Mouse (Mus musculus): ENCODE results near the gene Col17a1.

DNA sequence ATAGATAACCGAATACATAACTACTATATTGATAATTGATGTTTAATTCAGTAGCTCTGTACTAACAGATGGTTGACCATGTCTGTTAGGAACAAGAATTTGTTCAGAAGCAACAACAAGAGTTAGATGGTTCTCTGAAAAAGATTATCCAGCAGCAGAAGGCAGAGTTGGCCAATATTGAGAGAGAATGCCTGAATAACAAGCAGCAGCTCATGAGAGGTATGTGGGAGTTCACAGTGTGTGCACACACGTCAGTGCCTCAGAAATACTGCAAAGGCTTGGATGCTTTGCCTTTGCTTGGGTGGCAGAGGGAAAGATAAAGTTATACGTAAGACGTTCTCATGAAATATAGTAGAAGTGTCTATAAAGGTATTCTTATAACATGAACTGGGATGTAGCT lies 56.5 kb downstream of the Col17a1 start:
- TF ChIP-seq GATA1 (IDR thresholded peaks at IDR 0.05; ENCODE audit: borderline replicate concordance, low read length) (no peak), FLI1 (IDR thresholded peaks at IDR 0.05; ENCODE audit: low read length) (no peak)
